Mouse (Mus musculus): ENCODE results near the gene Apbb2. TPM values are rescaled to one million over a fixed set of nuclear protein-coding genes. Genes with fewer than 3 reads are reported as not detected.

Gene Apbb2
- polyA plus RNA-seq, 2 experiments, result 15.8 to 45.8 TPM

GRCm38 (mm10) chr5:66340356-66341102, 278.1 kb downstream of the Apbb2 start:
- Histone ChIP-seq H3K9ac (ENCODE audit: low read depth, low read length, severe bottlenecking) (no peak overlapping the region), H3K4me2 (replicated peaks; ENCODE audit: low read depth, low read length, severe bottlenecking) (no peak overlapping the region), H3K36me3 (ENCODE audit: control insufficient read depth, insufficient read depth, low read length) (no peaks in the 10 kb centered on the region), H3K4me3 (replicated peaks; ENCODE audit: low read length) (no peak overlapping the region), H3K27ac (replicated peaks; ENCODE audit: low read depth, low read length) (no peak overlapping the region), H3K4me1 (ENCODE audit: control insufficient read depth, insufficient read depth, low read length) (peaks cover 9% of the 10 kb centered on the region), H3K27me3 (ENCODE audit: control insufficient read depth, insufficient read depth, low read length) (no peaks in the 10 kb centered on the region), H3K9me3 (ENCODE audit: control insufficient read depth, low read length) (no peaks in the 10 kb centered on the region)
- ATAC-seq (ENCODE audit: low FRiP score, low read depth) (no peak), DNase-seq (ENCODE audit: low spot score) (no peak)
- TF ChIP-seq POLR2A (IDR thresholded peaks at IDR 0.05; ENCODE audit: borderline replicate concordance, extremely low read depth, insufficient read depth, insufficient read length), result no peak
- 70% methylated on average over 17 of the region's 17 CpGs for WGBS

GRCm38 (mm10) chr5:66338583-66338982, 280.0 kb downstream of the Apbb2 start:
- ATAC-seq (ENCODE audit: low FRiP score, low read depth) (no peak), DNase-seq (ENCODE audit: low spot score) (peak; percentile 35)
- H3K9me3 ChIP-seq (ENCODE audit: control insufficient read depth, low read length), result no peaks in the 10 kb centered on the region
- H3K36me3 ChIP-seq (ENCODE audit: control insufficient read depth, insufficient read depth, low read length), result no peaks in the 10 kb centered on the region
- WGBS, result 39% methylated on average over 7 of the region's 7 CpGs
- no peak overlapping the region for H3K9ac ChIP-seq (ENCODE audit: low read depth, low read length, severe bottlenecking)
- H3K27ac ChIP-seq (replicated peaks; ENCODE audit: low read depth, low read length), result no peak overlapping the region
- peaks cover 9% of the 10 kb centered on the region for H3K4me1 ChIP-seq (ENCODE audit: control insufficient read depth, insufficient read depth, low read length)
- no peaks in the 10 kb centered on the region for H3K27me3 ChIP-seq (ENCODE audit: control insufficient read depth, insufficient read depth, low read length)
- no peak overlapping the region for H3K4me3 ChIP-seq (replicated peaks; ENCODE audit: low read length)
- no peak overlapping the region for H3K4me2 ChIP-seq (replicated peaks; ENCODE audit: low read depth, low read length, severe bottlenecking)
- TF ChIP-seq POLR2A (IDR thresholded peaks at IDR 0.05; ENCODE audit: borderline replicate concordance, extremely low read depth, insufficient read depth, insufficient read length), result no peak

- no peak for DNase-seq (ENCODE audit: low spot score)
- Histone ChIP-seq H3K27ac (replicated peaks; ENCODE audit: low read depth, low read length) (no peak overlapping the region), H3K36me3 (ENCODE audit: control insufficient read depth, insufficient read depth, low read length) (no peaks in the 10 kb centered on the region), H3K4me3 (replicated peaks; ENCODE audit: low read length) (peak overlapping the region; percentile 37), H3K4me1 (ENCODE audit: control insufficient read depth, insufficient read depth, low read length) (peaks cover 9% of the 10 kb centered on the region), H3K9ac (ENCODE audit: low read depth, low read length, severe bottlenecking) (peak overlapping the region; percentile 44; the same call in 1 of the 2 replicates), H3K27me3 (ENCODE audit: control insufficient read depth, insufficient read depth, low read length) (no peaks in the 10 kb centered on the region), H3K9me3 (ENCODE audit: control insufficient read depth, low read length) (no peaks in the 10 kb centered on the region), H3K4me2 (replicated peaks; ENCODE audit: low read depth, low read length, severe bottlenecking) (peak overlapping the region; percentile 87)
- ATAC-seq (ENCODE audit: low FRiP score, low read depth), result peak; percentile 30; the same call in 1 of the 2 replicates
- TF ChIP-seq POLR2A (IDR thresholded peaks at IDR 0.05; ENCODE audit: borderline replicate concordance, extremely low read depth, insufficient read depth, insufficient read length), result no peak
- WGBS, result 30% methylated on average over 6 of the region's 6 CpGs
Observed at GRCm38 (mm10) chr5:66337969-66338345, 280.6 kb downstream of the Apbb2 start.

GRCm38 (mm10) chr5:66337025-66337968, 281.3 kb downstream of the Apbb2 start:
- peak; percentile 50 for DNase-seq (ENCODE audit: low spot score)
- ATAC-seq (ENCODE audit: low FRiP score, low read depth), result peak; percentile 80; the same call in 1 of the 2 replicates
- peak overlapping the region; percentile 44; the same call in 1 of the 2 replicates for H3K9ac ChIP-seq (ENCODE audit: low read depth, low read length, severe bottlenecking)
- H3K27me3 ChIP-seq (ENCODE audit: control insufficient read depth, insufficient read depth, low read length), result no peaks in the 10 kb centered on the region
- peak overlapping the region; percentile 37 for H3K4me3 ChIP-seq (replicated peaks; ENCODE audit: low read length)
- H3K4me2 ChIP-seq (replicated peaks; ENCODE audit: low read depth, low read length, severe bottlenecking), result peak overlapping the region; percentile 87
- 4% methylated on average over 36 of the region's 38 CpGs for WGBS
- peaks cover 9% of the 10 kb centered on the region for H3K4me1 ChIP-seq (ENCODE audit: control insufficient read depth, insufficient read depth, low read length)
- H3K27ac ChIP-seq (replicated peaks; ENCODE audit: low read depth, low read length), result no peak overlapping the region
- no peaks in the 10 kb centered on the region for H3K9me3 ChIP-seq (ENCODE audit: control insufficient read depth, low read length)
- no peaks in the 10 kb centered on the region for H3K36me3 ChIP-seq (ENCODE audit: control insufficient read depth, insufficient read depth, low read length)
- no peak for TF ChIP-seq POLR2A (IDR thresholded peaks at IDR 0.05; ENCODE audit: borderline replicate concordance, extremely low read depth, insufficient read depth, insufficient read length)

GRCm38 (mm10) chr5:66330806-66331205, 287.8 kb downstream of the Apbb2 start:
- no peak overlapping the region for H3K4me2 ChIP-seq (replicated peaks; ENCODE audit: low read depth, low read length, severe bottlenecking)
- H3K9ac ChIP-seq (ENCODE audit: low read depth, low read length, severe bottlenecking), result no peak overlapping the region
- H3K4me1 ChIP-seq (ENCODE audit: control insufficient read depth, insufficient read depth, low read length), result no peaks in the 10 kb centered on the region
- no peaks in the 10 kb centered on the region; the same call in 1 of the 2 replicates for H3K36me3 ChIP-seq (ENCODE audit: control insufficient read depth, insufficient read depth, low read length)
- WGBS, result 83% methylated on average over 6 of the region's 6 CpGs
- ATAC-seq (ENCODE audit: low FRiP score, low read depth), result no peak
- no peak for TF ChIP-seq POLR2A (IDR thresholded peaks at IDR 0.05; ENCODE audit: borderline replicate concordance, extremely low read depth, insufficient read depth, insufficient read length)
- H3K9me3 ChIP-seq (ENCODE audit: control insufficient read depth, low read length), result no peaks in the 10 kb centered on the region
- H3K27me3 ChIP-seq (ENCODE audit: control insufficient read depth, insufficient read depth, low read length), result no peaks in the 10 kb centered on the region
- DNase-seq (ENCODE audit: low spot score), result no peak
- no peak overlapping the region for H3K4me3 ChIP-seq (replicated peaks; ENCODE audit: low read length)
- H3K27ac ChIP-seq (replicated peaks; ENCODE audit: low read depth, low read length), result no peak overlapping the region
